Mouse (Mus musculus) right cerebral cortex, adult 18-20 months (tissue): ENCODE measurements around the gene Pde4c.

Experiments used
- DNase-seq: peaks from one replicate; pipeline ENCODE4 v3.0.0; 2022; ENCODE audit warnings: mixed read lengths

Gene Pde4c

GRCm38 (mm10) chr8:70698310-70699109 lies 25.0 kb upstream of the Pde4c start, which contains the start of gene Jund:
Gene Jund, plus strand, starts transcription at chr8:70698949.
- DNase-seq = peak; percentile 98

DNA sequence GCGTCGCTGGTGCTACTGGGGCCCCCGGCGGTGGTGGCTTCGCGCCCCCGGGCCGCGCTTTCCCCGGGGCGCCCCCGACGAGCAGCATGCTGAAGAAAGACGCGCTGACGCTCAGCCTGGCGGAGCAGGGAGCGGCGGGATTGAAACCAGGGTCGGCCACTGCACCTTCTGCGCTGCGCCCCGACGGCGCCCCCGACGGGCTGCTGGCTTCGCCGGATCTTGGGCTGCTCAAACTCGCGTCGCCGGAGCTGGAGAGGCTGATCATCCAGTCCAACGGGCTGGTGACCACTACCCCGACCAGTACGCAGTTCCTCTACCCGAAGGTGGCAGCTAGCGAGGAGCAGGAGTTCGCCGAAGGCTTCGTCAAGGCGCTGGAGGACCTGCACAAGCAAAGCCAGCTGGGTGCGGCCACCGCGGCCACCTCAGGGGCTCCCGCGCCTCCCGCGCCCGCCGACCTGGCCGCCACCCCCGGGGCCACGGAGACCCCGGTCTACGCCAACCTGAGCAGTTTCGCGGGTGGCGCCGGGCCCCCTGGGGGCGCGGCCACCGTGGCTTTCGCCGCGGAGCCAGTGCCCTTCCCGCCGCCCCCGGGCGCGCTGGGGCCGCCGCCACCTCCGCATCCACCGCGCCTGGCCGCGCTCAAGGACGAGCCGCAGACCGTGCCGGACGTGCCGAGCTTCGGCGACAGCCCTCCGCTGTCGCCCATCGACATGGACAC lies 24.2 kb upstream of the Pde4c start:
- DNase-seq = peak; percentile 40

GRCm38 (mm10) chr8:70699834-70700554 lies 23.5 kb upstream of the Pde4c start:
- peak; percentile 81 for DNase-seq

DNA sequence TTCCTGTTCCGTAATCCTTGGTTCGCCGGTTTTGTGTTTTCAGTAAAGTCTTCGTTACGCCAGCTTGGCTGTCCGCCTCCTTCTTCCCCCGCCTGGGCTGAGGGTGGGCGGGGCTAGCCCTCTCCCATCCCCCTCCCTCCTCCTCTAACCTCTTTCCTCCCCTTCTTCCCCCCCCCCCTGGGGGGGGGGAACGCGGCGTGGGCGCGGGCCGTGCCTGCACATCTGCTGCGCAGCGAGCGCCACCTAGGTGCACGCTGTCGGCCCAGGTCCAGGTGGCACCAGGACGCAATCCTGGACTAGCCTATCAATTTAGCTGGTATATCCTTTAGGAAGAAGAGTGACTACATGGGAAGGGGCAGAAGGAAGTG lies 23.0 kb upstream of the Pde4c start:
- peak; percentile 89 for DNase-seq

GRCm38 (mm10) chr8:70701048-70701981 lies 22.2 kb upstream of the Pde4c start:
- no peak for DNase-seq

GRCm38 (mm10) chr8:70701982-70702841 lies 21.3 kb upstream of the Pde4c start:
- DNase-seq = no peak

DNA sequence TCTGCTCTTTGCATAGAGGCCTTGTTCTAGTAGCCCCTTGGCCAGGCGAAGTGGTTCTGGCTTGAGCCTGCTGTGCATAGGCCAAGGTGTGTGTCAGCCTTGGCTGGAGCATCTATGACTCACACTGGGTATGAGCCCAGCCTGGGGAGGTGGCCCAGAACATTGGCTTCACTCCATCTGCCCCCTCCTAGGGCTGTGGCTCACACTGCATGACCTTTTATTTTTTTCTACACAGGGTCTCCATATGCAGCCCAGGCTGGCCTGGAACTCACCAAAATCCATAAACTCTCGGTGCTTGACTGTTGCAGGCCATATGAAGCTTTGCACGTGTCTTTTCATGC lies 20.7 kb upstream of the Pde4c start:
- no peak for DNase-seq

- DNase-seq = no peak
Observed at GRCm38 (mm10) chr8:70703287-70703686, 20.2 kb upstream of the Pde4c start, which contains the start of gene Iqcn. Gene Iqcn, plus strand, starts transcription at chr8:70703457.

- DNase-seq = no peak
Observed at GRCm38 (mm10) chr8:70708281-70708680, 15.2 kb upstream of the Pde4c start.

DNA sequence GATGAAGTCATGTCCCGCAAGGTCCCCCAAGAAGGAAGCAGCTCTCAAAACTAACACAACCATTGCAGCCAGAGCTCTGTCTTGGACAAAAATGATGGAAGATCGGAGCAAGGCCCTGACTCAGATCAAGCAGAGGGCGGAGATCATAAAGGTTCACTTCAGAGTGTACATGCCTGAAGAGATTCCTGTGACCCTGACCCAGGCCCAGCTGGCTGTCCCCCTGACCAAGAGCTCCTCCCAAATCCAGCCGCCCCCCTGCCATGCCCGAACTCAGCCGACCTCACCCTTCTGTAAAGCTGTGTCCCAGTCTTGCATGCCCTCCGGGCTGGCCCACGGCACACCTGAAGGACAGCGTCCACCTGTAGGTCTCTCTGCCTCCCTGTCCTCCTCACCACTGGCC lies 13.7 kb upstream of the Pde4c start:
- no peak for DNase-seq

DNA sequence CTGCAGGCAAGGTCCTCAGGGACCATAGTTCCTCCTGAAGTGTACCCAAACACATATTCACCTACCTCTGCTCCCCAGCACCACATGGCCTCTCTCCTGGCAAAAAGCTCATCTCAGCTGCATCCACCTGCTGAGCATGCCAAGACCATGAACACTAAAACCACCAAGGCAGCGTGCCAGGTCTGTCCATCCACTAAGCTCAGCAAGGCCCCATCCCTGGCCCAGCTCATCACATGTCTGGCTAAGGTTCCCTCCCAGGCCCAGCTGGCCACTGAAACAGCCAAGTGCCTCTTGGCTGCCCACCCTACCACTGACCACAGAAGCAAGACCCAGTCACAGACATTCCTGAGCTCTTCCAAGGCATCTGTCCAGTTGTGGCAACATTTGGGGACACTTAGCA lies 13.2 kb upstream of the Pde4c start:
- DNase-seq = no peak

GRCm38 (mm10) chr8:70711041-70711440 lies 12.5 kb upstream of the Pde4c start:
- no peak for DNase-seq

DNA sequence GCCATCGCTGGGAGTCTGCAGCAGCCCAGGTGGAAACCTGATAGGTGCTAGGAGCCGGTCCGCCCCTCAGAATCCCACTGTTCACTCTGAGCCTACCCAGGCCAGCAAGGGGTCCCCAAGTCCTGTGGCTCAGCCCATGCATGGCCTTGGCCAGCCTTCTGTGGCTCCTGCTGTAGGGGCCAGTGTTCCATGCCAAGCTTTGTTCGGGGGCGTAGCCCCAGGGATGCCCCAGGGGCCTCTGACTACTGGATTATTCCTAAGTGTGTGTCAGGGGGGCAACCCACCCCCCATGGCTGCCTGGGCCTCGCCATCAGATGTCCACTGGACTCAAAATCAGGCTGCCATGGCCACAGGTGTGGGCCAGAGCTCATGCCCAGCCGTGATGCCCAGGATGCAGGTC lies 9.5 kb upstream of the Pde4c start:
- no peak for DNase-seq

GRCm38 (mm10) chr8:70715086-70715485 lies 8.4 kb upstream of the Pde4c start:
- DNase-seq = no peak

DNA sequence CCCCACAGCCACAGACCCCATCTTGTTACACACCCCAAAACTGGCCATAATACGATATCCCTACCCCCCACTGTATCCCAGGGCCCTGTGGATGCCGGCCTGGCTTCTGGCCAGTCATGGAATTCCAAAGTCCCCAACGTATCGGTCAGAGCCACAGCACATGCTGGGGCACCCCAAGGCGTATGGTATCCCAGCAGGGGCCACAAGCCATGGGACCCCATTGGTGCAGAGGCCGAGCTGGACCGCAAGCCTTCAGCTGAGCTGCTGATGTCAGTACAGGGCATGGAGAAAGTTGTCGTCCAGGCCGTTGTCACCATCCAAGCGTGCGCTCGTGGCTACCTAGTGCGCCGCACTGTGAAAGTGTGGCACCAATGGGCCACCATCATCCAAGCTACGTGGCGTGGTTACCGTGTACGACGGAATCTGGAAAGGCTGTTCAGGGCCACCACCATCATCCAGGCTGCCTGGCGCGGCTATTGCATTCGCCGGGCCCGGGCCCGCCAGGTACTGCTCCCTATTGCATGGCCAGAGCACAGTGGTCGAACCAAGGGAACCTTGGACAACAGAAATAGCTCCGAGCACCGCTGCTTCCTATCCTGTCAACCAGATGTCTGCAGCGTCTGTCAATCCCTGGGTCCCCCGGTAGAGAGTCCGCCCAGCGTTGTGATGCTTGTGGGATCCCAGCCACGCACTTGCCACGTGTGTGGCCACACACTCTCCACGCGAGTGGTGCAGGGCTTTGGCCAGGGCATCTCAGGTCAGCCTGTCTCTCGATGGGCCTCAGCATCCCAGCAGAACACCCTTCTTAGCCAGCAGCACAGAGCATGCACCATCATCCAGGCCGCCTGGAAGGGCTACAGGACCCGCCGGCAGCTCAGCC lies 6.8 kb upstream of the Pde4c start:
- DNase-seq = no peak

GRCm38 (mm10) chr8:70718297-70718696 lies 5.2 kb upstream of the Pde4c start, which contains the start of gene Gm3336:
Gene Gm3336, plus strand, starts transcription at chr8:70718543.
- DNase-seq = peak; percentile 64

GRCm38 (mm10) chr8:70719796-70720270 lies 3.7 kb upstream of the Pde4c start:
- no peak for DNase-seq

DNA sequence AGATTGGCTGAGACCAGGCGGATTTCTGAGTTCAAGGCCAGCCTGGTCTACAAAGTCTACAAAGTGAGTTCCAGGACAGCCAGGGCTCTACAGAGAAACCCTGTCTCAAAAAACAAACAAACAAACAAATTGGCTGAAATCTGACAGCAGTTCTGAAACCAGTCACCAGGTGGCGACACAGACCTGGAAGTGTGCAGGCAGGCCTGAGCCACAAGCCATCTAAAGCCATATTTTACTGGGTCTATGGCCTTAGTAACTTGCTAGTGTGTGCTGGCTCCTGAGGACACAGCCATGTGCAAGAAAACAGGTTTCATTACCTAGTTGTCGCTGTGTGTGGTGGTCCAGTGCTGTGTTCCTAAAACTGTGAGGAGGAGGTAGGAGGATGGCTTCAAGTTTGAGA lies 2.8 kb upstream of the Pde4c start:
- peak; percentile 62 for DNase-seq

GRCm38 (mm10) chr8:70721601-70722000 lies 1.9 kb upstream of the Pde4c start:
- no peak for DNase-seq

GRCm38 (mm10) chr8:70724216-70724615 lies 696 bp downstream of the Pde4c start:
- DNase-seq = no peak
